Mouse (Mus musculus): ENCODE data around the gene Fndc3b. TPM values are rescaled to one million over a fixed set of nuclear protein-coding genes. Genes with fewer than 3 reads are reported as not detected.

Gene Fndc3b
- polyA plus RNA-seq, 1 experiment from 2014 or later, result 13.3 TPM

- H3K9ac ChIP-seq (ENCODE audit: low read depth, low read length), result no peak overlapping the region
- no peaks in the 10 kb centered on the region for H3K9me3 ChIP-seq (ENCODE audit: control insufficient read depth)
- no peak overlapping the region for H3K4me3 ChIP-seq (ENCODE audit: low read depth, low read length)
- no peaks in the 10 kb centered on the region for H3K27me3 ChIP-seq (replicated peaks; ENCODE audit: control insufficient read depth, insufficient read depth, low read length)
- H3K36me3 ChIP-seq (ENCODE audit: control insufficient read depth, insufficient read depth), result peaks cover 44% of the 10 kb centered on the region
- no peak for TF ChIP-seq CTCF (IDR thresholded peaks at IDR 0.05; ENCODE audit: low read depth)
- peak; percentile 20; the same call in 1 of the 2 replicates for ATAC-seq
- no peak overlapping the region for H3K27ac ChIP-seq (ENCODE audit: low read depth, low read length)
- H3K4me1 ChIP-seq (replicated peaks; ENCODE audit: control insufficient read depth, insufficient read depth, low read length), result no peaks in the 10 kb centered on the region
- H3K4me2 ChIP-seq (replicated peaks; ENCODE audit: low read depth), result no peak overlapping the region
- 66% methylated on average over 8 of the region's 8 CpGs for WGBS
Observed at GRCm38 (mm10) chr3:27470781-27471180, 240.3 kb downstream of the Fndc3b start.

- Histone ChIP-seq H3K4me2 (replicated peaks; ENCODE audit: low read depth) (no peak overlapping the region), H3K27me3 (replicated peaks; ENCODE audit: control insufficient read depth, insufficient read depth, low read length) (no peaks in the 10 kb centered on the region), H3K4me1 (replicated peaks; ENCODE audit: control insufficient read depth, insufficient read depth, low read length) (no peaks in the 10 kb centered on the region), H3K27ac (ENCODE audit: low read depth, low read length) (no peak overlapping the region), H3K36me3 (ENCODE audit: control insufficient read depth, insufficient read depth) (peaks cover 50% of the 10 kb centered on the region), H3K4me3 (ENCODE audit: low read depth, low read length) (no peak overlapping the region), H3K9ac (ENCODE audit: low read depth, low read length) (no peak overlapping the region), H3K9me3 (ENCODE audit: control insufficient read depth) (no peaks in the 10 kb centered on the region)
- WGBS, result 92% methylated on average over 8 of the region's 8 CpGs
- no peak for TF ChIP-seq CTCF (IDR thresholded peaks at IDR 0.05; ENCODE audit: low read depth)
- no peak for ATAC-seq
Observed at GRCm38 (mm10) chr3:27469971-27470370, 241.1 kb downstream of the Fndc3b start.

GRCm38 (mm10) chr3:27467505-27468020, 243.5 kb downstream of the Fndc3b start:
- peak; percentile 61 for TF ChIP-seq CTCF (IDR thresholded peaks at IDR 0.05; ENCODE audit: low read depth)
- H3K27ac ChIP-seq (ENCODE audit: low read depth, low read length), result no peak overlapping the region
- no peak for ATAC-seq
- no peak overlapping the region for H3K4me3 ChIP-seq (ENCODE audit: low read depth, low read length)
- 76% methylated on average over 11 of the region's 11 CpGs for WGBS
- H3K9ac ChIP-seq (ENCODE audit: low read depth, low read length), result no peak overlapping the region
- no peaks in the 10 kb centered on the region for H3K4me1 ChIP-seq (replicated peaks; ENCODE audit: control insufficient read depth, insufficient read depth, low read length)
- H3K36me3 ChIP-seq (ENCODE audit: control insufficient read depth, insufficient read depth), result peaks cover 57% of the 10 kb centered on the region
- H3K9me3 ChIP-seq (ENCODE audit: control insufficient read depth), result no peaks in the 10 kb centered on the region
- no peaks in the 10 kb centered on the region for H3K27me3 ChIP-seq (replicated peaks; ENCODE audit: control insufficient read depth, insufficient read depth, low read length)
- no peak overlapping the region for H3K4me2 ChIP-seq (replicated peaks; ENCODE audit: low read depth)

- Histone ChIP-seq H3K9me3 (ENCODE audit: control insufficient read depth) (no peaks in the 10 kb centered on the region), H3K27me3 (replicated peaks; ENCODE audit: control insufficient read depth, insufficient read depth, low read length) (no peaks in the 10 kb centered on the region), H3K36me3 (ENCODE audit: control insufficient read depth, insufficient read depth) (peaks cover 62% of the 10 kb centered on the region), H3K9ac (ENCODE audit: low read depth, low read length) (no peak overlapping the region), H3K4me3 (ENCODE audit: low read depth, low read length) (no peak overlapping the region), H3K4me2 (replicated peaks; ENCODE audit: low read depth) (no peak overlapping the region), H3K4me1 (replicated peaks; ENCODE audit: control insufficient read depth, insufficient read depth, low read length) (no peaks in the 10 kb centered on the region), H3K27ac (ENCODE audit: low read depth, low read length) (no peak overlapping the region)
- WGBS, result 75% methylated on average over 7 of the region's 7 CpGs
- no peak for ATAC-seq
- TF ChIP-seq CTCF (IDR thresholded peaks at IDR 0.05; ENCODE audit: low read depth), result peak; percentile 79
Observed at GRCm38 (mm10) chr3:27466297-27466901, 244.7 kb downstream of the Fndc3b start.

- TF ChIP-seq CTCF (IDR thresholded peaks at IDR 0.05; ENCODE audit: low read depth), result no peak
- Histone ChIP-seq H3K9ac (ENCODE audit: low read depth, low read length) (no peak overlapping the region), H3K4me3 (ENCODE audit: low read depth, low read length) (no peak overlapping the region), H3K9me3 (ENCODE audit: control insufficient read depth) (no peaks in the 10 kb centered on the region), H3K4me2 (replicated peaks; ENCODE audit: low read depth) (no peak overlapping the region), H3K27me3 (replicated peaks; ENCODE audit: control insufficient read depth, insufficient read depth, low read length) (no peaks in the 10 kb centered on the region), H3K4me1 (replicated peaks; ENCODE audit: control insufficient read depth, insufficient read depth, low read length) (no peaks in the 10 kb centered on the region), H3K27ac (ENCODE audit: low read depth, low read length) (no peak overlapping the region), H3K36me3 (ENCODE audit: control insufficient read depth, insufficient read depth) (peaks cover 80% of the 10 kb centered on the region)
- no peak for ATAC-seq
- 90% methylated on average over 7 of the region's 7 CpGs for WGBS
Observed at GRCm38 (mm10) chr3:27463373-27463772, 247.7 kb downstream of the Fndc3b start.

GRCm38 (mm10) chr3:27462934-27463333, 248.2 kb downstream of the Fndc3b start:
- WGBS, result 89% methylated on average over 15 of the region's 15 CpGs
- Histone ChIP-seq H3K4me3 (ENCODE audit: low read depth, low read length) (no peak overlapping the region), H3K27ac (ENCODE audit: low read depth, low read length) (no peak overlapping the region), H3K4me1 (replicated peaks; ENCODE audit: control insufficient read depth, insufficient read depth, low read length) (no peaks in the 10 kb centered on the region), H3K9me3 (ENCODE audit: control insufficient read depth) (no peaks in the 10 kb centered on the region), H3K4me2 (replicated peaks; ENCODE audit: low read depth) (no peak overlapping the region), H3K36me3 (ENCODE audit: control insufficient read depth, insufficient read depth) (peaks cover 80% of the 10 kb centered on the region), H3K9ac (ENCODE audit: low read depth, low read length) (no peak overlapping the region), H3K27me3 (replicated peaks; ENCODE audit: control insufficient read depth, insufficient read depth, low read length) (no peaks in the 10 kb centered on the region)
- ATAC-seq, result no peak
- TF ChIP-seq CTCF (IDR thresholded peaks at IDR 0.05; ENCODE audit: low read depth), result no peak
